Comparison of ENCODE assay signal across 8 mouse cellular contexts in genomic region chr17:31685514-31686224, GRCm38 (mm10). TPM values are rescaled to one million over a fixed set of nuclear protein-coding genes. Genes with fewer than 3 reads are reported as not detected.
DNase-seq lines count a peak whose midpoint lies in the region; ATAC-seq and TF ChIP-seq lines count a peak whose summit lies in the region.

No protein-coding gene starts in this region.

- no peak for TF ChIP-seq POLR2A in cortical plate, adult 2 months (IDR thresholded peaks at IDR 0.05; ENCODE audit: extremely low read depth, insufficient read depth, low read length)

- H3K4me3 ChIP-seq in cortical plate, adult 2 months (ENCODE audit: insufficient read depth, low read length), result no peak overlapping the region

- peaks cover 2% of the 10 kb centered on the region; the same call in 1 of the 2 replicates for H3K4me1 ChIP-seq in cortical plate, adult 2 months (ENCODE audit: control insufficient read depth, insufficient read depth, low read length)

- peak; percentile 52 for ATAC-seq in activated CD4-positive, CD25-positive, alpha-beta regulatory T cell, adult 4 months
- peak; percentile 91 for ATAC-seq in megakaryocyte-erythroid progenitor cell, adult 5-6 weeks (replicated peaks; ENCODE audit: low FRiP score, low TSS enrichment, poor library complexity, severe bottlenecking)

- TF ChIP-seq CTCF in cortical plate, adult 2 months (IDR thresholded peaks at IDR 0.05; ENCODE audit: extremely low read depth, insufficient read depth, low read length), result peak; percentile 86

- DNase-seq in gastrocnemius, postnatal 10 days, result peak; percentile 87
- DNase-seq in induced T-regulatory cell, adult 2 months (ENCODE audit: low read depth), result peak; percentile 92
- peak; percentile 67 for DNase-seq in left cerebral cortex, adult 8-10 months (ENCODE audit: low spot score in 2 of 2)
- DNase-seq in right cerebral cortex, postnatal 25 days, result peak; percentile 78
- peak; percentile 80 to 81 for DNase-seq in urinary bladder, postnatal 36 days (ENCODE audit: low spot score in 2 of 2)

- H3K27ac ChIP-seq in cortical plate, adult 2 months (ENCODE audit: insufficient read depth, low read length), result no peak overlapping the region

RNA-seq across cellular contexts. Expression of gene Cryaa, which starts 8.1 kb away (rescaled TPM):
- polyA plus RNA-seq in activated CD4-positive, CD25-positive, alpha-beta regulatory T cell, adult 4 months (2017; shearing (Covaris generic)), result not detected
- polyA plus RNA-seq in cortical plate, adult 2 months (2012; rRNA removed), result 0.13 and 0.21 TPM in 2 replicates
- total RNA-seq in gastrocnemius, postnatal 10 days (2021), result not detected
- under 1 TPM in 1 of 4 experiments, not detected in 3; 0.27 TPM for total RNA-seq in left cerebral cortex, adult 8-10 months (2022)
- total RNA-seq in megakaryocyte-erythroid progenitor cell, adult 5-6 weeks (2014; fragmentation: Nextera tagmentation), result not detected in 2 replicates
- total RNA-seq in megakaryocyte-erythroid progenitor cell, adult 5-6 weeks (2017), result not detected in 2 replicates

RNA-seq across cellular contexts. Expression of gene U2af1, which starts 27.0 kb away (rescaled TPM):
- 10 to 100 TPM; 60.6 to 77.9 TPM for polyA plus RNA-seq in activated CD4-positive, CD25-positive, alpha-beta regulatory T cell, adult 4 months (2017; shearing (Covaris generic))
- 139 and 148 TPM in 2 replicates for polyA plus RNA-seq in cortical plate, adult 2 months (2012; rRNA removed)
- 100 to 1,000 TPM; 114 to 120 TPM for total RNA-seq in gastrocnemius, postnatal 10 days (2021)
- 100 to 1,000 TPM; 119 to 127 (median 122) TPM for total RNA-seq in left cerebral cortex, adult 8-10 months (2022)
- 178 and 219 TPM in 2 replicates for total RNA-seq in megakaryocyte-erythroid progenitor cell, adult 5-6 weeks (2014; fragmentation: Nextera tagmentation)
- 310 and 385 TPM in 2 replicates for total RNA-seq in megakaryocyte-erythroid progenitor cell, adult 5-6 weeks (2017)

RNA-seq across cellular contexts. Expression of gene Cbs, which starts 48.6 kb away (rescaled TPM):
- under 1 TPM in 1 of 2 experiments, not detected in 1; 0.05 TPM for polyA plus RNA-seq in activated CD4-positive, CD25-positive, alpha-beta regulatory T cell, adult 4 months (2017; shearing (Covaris generic))
- polyA plus RNA-seq in cortical plate, adult 2 months (2012; rRNA removed), result 35.0 and 41.8 TPM in 2 replicates
- total RNA-seq in gastrocnemius, postnatal 10 days (2021), result 1 to 10 TPM in 1 of 2 experiments, under 1 TPM in 1; 0.35 to 1.3 TPM
- total RNA-seq in left cerebral cortex, adult 8-10 months (2022), result 10 to 100 TPM; 27.0 to 45.7 (median 34.5) TPM
- total RNA-seq in megakaryocyte-erythroid progenitor cell, adult 5-6 weeks (2014; fragmentation: Nextera tagmentation), result not detected in 2 replicates
- total RNA-seq in megakaryocyte-erythroid progenitor cell, adult 5-6 weeks (2017), result 2.4 TPM in 1 of 2 replicates, not detected in the other

Comparison
In these comparisons a context has a peak if more than half of its experiments do, and no peak if none do; other contexts are left out.
1. RNA of gene Cbs, which starts 48.6 kb away (total RNA-seq): 27.0 to 45.7 TPM in left cerebral cortex, adult 8-10 months; 2.4 TPM in megakaryocyte-erythroid progenitor cell, adult 5-6 weeks and 0.35 to 1.3 TPM in gastrocnemius, postnatal 10 days; every median in the first group is over 4 times any median in the second.
2. Peak in every context shown above with its lines, with median percentiles within 50 percentile points of each other: DNase-seq.